Mouse (Mus musculus) liver, adult 2 months (tissue): ENCODE results near the gene Ubac2. TPM values are rescaled to one million over a fixed set of nuclear protein-coding genes. Genes with fewer than 3 reads are reported as not detected.
A peak's percentile ranks its signal among the peaks of the same experiment; 100 is the strongest.

Experiments used
- DNase-seq: peaks from one replicate; pipeline ENCODE4 v3.0.0-alpha.2; 2011; ENCODE audit warnings: low read depth, low spot score; ENCODE audit errors: extremely low read depth
- H3K27ac ChIP-seq: fragments of 200-500 bp; replicated peaks from 2 replicates; pipeline ENCODE4 v1.5.1; 2012; ENCODE audit warnings: low read depth, mild to moderate bottlenecking, control low read depth, inconsistent platforms, low read length; ENCODE audit not compliant: insufficient read depth
- H3K27me3 ChIP-seq: fragments of 200-500 bp; 2 replicates; pipeline ENCODE4 v1.6.1; 2012; ENCODE audit warnings: mild to moderate bottlenecking, moderate library complexity, low read length, inconsistent platforms; ENCODE audit not compliant: control insufficient read depth, insufficient read depth
- H3K36me3 ChIP-seq: fragments of 200-500 bp; 2 replicates; pipeline ENCODE4 v1.6.1; 2012; ENCODE audit warnings: low read length, inconsistent platforms; ENCODE audit not compliant: control insufficient read depth, insufficient read depth
- H3K4me1 ChIP-seq: fragments of 200-500 bp; 2 replicates; pipeline ENCODE4 v1.6.1; 2011; ENCODE audit warnings: low read length; ENCODE audit not compliant: control insufficient read depth, insufficient read depth
- H3K4me3 ChIP-seq: fragments of 200-500 bp; 2 replicates; pipeline ENCODE4 v1.5.1; 2011; ENCODE audit warnings: low read depth, mild to moderate bottlenecking, control low read depth, low read length, moderate library complexity; ENCODE audit not compliant: insufficient read depth
- H3K79me2 ChIP-seq: fragments of 200-500 bp; 2 replicates; pipeline ENCODE4 v1.6.1; 2012; ENCODE audit warnings: inconsistent platforms, mild to moderate bottlenecking, low read length, moderate library complexity; ENCODE audit not compliant: control insufficient read depth, insufficient read depth
- H3K9ac ChIP-seq: fragments of 200-500 bp; 2 replicates; pipeline ENCODE4 v1.6.1; 2012; ENCODE audit warnings: low read depth, mild to moderate bottlenecking, control low read depth, inconsistent platforms, low read length
- CTCF ChIP-seq: fragments of 200-500 bp; IDR thresholded peaks from 2 replicates; pipeline ENCODE4 v1.5.1; 2011; ENCODE audit warnings: low read depth, low read length, control low read depth
- POLR2A ChIP-seq: fragments of 200-500 bp; IDR thresholded peaks from 2 replicates; pipeline ENCODE4 v1.6.1; 2011; ENCODE audit warnings: low read length, control low read depth; ENCODE audit not compliant: insufficient read depth; ENCODE audit errors: extremely low read depth
- WGBS: fragments of 180-500 bp; shearing (Covaris S2); methylation state at CpG from one replicate; pipeline ENCODE4 v1.1.7; 2018; 5-methylcytosine and 5-hydroxymethylcytosine counted together
- polyA plus RNA-seq: library from polyadenylated mRNA; depleted of rRNA; stranded (reverse); fragments of >200 nt; gene quantifications from 2 replicates; pipeline ENCODE4 v1.2.3, GENCODE M21; 2012
- total RNA-seq: library from RNA; depleted of rRNA; stranded (reverse); fragments of >200 nt; gene quantifications from 2 replicates; pipeline ENCODE4 v1.2.3, GENCODE M21; 2014

Gene Ubac2
- total and polyA plus RNA-seq, 2 experiments = 20.3 to 49.4 TPM

DNA sequence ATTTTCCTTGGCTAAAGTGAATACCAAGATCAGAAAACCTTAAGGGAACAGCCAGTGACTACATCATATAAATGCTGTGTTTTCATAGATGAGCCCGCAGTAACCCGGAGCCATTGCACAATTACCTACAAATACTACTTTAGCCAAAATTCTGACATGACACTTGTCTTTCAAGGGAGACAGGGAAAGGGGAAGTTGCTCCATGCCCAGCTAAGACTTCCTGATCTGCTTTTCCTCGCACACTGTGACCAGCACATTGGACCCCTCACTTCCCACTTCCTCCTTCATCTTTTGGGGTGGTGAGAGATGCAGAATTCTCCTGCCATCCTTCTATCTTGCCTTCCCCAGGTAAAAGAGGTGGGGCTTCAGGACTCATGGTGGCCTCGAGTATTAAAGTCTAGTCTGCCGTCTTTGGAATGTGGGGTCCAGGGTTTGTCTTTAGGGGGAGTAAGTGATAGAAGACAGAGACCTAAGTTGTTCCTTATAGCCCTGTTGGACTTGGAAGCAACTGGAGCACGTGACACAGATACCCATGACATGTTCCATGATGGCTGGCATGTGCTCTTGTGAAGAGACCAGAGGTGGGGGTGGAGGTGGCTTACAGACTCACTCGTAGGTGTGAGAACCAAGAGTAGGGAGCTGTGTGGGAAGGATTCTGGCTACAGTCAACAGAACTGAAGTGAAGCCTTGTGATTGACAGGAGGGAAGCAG, 116.6 kb downstream of the Ubac2 start:
- peak; percentile 40 for DNase-seq
- no peak overlapping the region for H3K27ac ChIP-seq
- 74% methylated on average over 7 of the region's 7 CpGs for WGBS

DNA sequence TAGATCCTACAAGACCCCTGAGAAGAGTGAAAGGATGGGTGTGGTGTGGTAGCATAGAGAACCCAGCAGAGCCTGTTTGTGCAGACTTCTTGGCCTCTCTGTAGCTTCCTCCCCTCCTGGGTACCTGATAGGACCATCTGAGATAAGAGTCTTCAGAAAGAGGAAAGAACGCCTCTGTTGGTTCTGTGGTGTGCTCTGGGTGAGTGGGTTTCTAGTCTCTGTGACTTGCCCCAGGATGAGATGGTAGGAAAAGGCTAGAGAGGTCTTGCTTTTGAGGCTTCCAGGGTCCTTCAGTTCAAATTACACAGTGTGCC, 117.1 kb downstream of the Ubac2 start:
- H3K9ac ChIP-seq = no peak overlapping the region
- peaks cover 4% of the 10 kb centered on the region; the same call in 1 of the 2 replicates for H3K36me3 ChIP-seq
- H3K79me2 ChIP-seq = no peaks in the 10 kb centered on the region; the same call in 1 of the 2 replicates
- 60% methylated on average over 1 of the region's 1 CpGs for WGBS
- H3K27me3 ChIP-seq = no peaks in the 10 kb centered on the region
- TF ChIP-seq CTCF (no peak), POLR2A (no peak)
- no peak for DNase-seq
- no peak overlapping the region for H3K27ac ChIP-seq
- peaks cover 4% of the 10 kb centered on the region; the same call in 1 of the 2 replicates for H3K4me1 ChIP-seq
- H3K4me3 ChIP-seq = no peak overlapping the region

More for the DNA sequence above, 116.6 kb downstream of the Ubac2 start:
- Histone ChIP-seq H3K79me2 (no peaks in the 10 kb centered on the region; the same call in 1 of the 2 replicates), H3K4me3 (no peak overlapping the region), H3K9ac (no peak overlapping the region), H3K27me3 (no peaks in the 10 kb centered on the region), H3K4me1 (peaks cover 4% of the 10 kb centered on the region; the same call in 1 of the 2 replicates), H3K36me3 (peaks cover 4% of the 10 kb centered on the region; the same call in 1 of the 2 replicates)
- TF ChIP-seq POLR2A = no peak
- TF ChIP-seq CTCF = no peak

DNA sequence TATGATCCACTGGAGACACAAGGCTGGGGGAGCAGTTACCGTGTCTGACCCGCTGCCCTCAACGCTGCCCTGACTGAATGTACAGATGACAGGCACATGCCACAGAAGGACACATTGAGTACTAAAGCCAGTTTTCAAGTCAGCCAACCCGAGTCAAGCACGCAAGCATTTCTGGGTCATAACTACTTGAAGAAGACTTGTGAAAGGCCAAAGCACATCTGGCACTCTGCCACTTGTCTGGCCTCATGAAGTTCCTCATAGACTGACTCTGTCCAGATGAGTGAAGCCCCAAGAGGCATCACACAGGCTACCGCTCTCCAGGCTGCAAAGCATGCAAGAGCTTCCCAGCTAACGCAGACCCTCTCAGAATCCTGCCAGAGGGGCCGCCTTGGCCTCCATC, 118.4 kb downstream of the Ubac2 start:
- Histone ChIP-seq H3K9ac (no peak overlapping the region), H3K4me3 (no peak overlapping the region), H3K4me1 (peaks cover 4% of the 10 kb centered on the region; the same call in 1 of the 2 replicates), H3K36me3 (peaks cover 4% of the 10 kb centered on the region; the same call in 1 of the 2 replicates), H3K79me2 (no peaks in the 10 kb centered on the region; the same call in 1 of the 2 replicates), H3K27me3 (no peaks in the 10 kb centered on the region), H3K27ac (no peak overlapping the region)
- peak; percentile 57 for DNase-seq
- TF ChIP-seq CTCF (no peak), POLR2A (no peak)
- WGBS = 85% methylated on average over 8 of the region's 8 CpGs

DNA sequence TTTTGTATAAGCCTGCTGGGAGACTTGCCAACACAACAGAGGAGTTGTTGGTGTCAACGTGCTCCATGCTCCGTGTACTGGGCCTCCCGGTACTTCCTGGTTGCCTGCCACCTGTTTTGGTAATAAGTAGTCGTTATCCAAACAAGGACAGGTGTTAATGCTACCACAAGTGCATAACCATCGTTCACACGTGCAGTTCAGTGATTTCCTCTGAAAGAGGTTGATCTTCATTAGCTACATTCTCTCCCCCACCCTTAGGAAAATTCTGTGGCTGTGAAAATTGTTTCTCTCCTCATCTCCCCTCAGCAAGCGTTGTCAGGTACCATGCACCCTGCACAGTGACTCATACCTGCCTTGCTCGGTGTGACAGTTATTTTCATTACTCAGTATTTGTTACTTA, 121.0 kb downstream of the Ubac2 start:
- Histone ChIP-seq H3K36me3 (peaks cover 4% of the 10 kb centered on the region; the same call in 1 of the 2 replicates), H3K4me3 (no peak overlapping the region), H3K4me1 (no peaks in the 10 kb centered on the region), H3K27me3 (no peaks in the 10 kb centered on the region), H3K9ac (no peak overlapping the region), H3K79me2 (no peaks in the 10 kb centered on the region; the same call in 1 of the 2 replicates), H3K27ac (no peak overlapping the region)
- no peak for DNase-seq
- no peak for TF ChIP-seq CTCF
- no peak for TF ChIP-seq POLR2A
- WGBS = 62% methylated on average over 8 of the region's 8 CpGs

DNA sequence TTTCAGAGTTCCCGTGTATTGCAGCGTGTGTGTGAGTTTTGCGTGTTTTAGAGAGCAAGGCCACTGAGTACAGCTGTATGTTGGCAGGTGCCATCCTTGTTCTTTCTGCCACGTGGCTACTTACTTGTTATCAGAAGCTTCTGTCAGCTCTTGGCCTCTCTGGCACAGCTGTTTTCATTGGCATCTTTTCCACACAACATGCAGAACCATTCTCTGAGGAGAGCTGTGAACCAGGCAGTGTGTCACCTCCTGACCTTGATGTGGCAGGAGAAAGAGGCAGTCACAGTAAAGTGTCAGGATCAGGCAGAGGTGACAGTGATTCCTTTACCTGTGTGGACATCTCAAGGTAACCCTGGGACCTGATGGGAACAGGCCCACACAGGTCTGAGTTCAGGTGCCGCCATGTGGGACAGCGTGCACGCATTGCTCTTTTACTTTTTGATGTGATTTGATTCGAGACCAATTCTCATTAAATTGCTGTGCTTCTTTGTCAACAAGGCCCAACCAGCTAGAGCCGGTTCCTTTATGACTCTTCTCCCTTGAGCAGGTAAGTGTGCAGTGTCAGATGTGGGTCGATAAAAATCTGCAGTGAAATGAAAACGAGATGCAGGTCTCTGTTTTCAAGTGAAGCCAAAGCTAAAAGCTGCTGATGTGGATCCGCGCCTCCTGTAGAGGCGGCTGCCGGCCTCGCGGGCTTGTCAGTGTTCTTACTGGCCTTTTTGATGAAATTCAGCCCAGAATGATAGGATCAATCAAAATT, 122.1 kb downstream of the Ubac2 start:
- Histone ChIP-seq H3K27me3 (no peaks in the 10 kb centered on the region), H3K9ac (no peak overlapping the region), H3K36me3 (no peaks in the 10 kb centered on the region; the same call in 1 of the 2 replicates), H3K4me3 (no peak overlapping the region), H3K4me1 (no peaks in the 10 kb centered on the region), H3K79me2 (no peaks in the 10 kb centered on the region; the same call in 1 of the 2 replicates), H3K27ac (no peak overlapping the region)
- TF ChIP-seq POLR2A (no peak), CTCF (no peak)
- no peak for DNase-seq
- WGBS = 91% methylated on average over 17 of the region's 17 CpGs
